Mouse (Mus musculus): ENCODE data around the gene Zfp296. TPM values are rescaled to one million over a fixed set of nuclear protein-coding genes. Genes with fewer than 3 reads are reported as not detected.
A peak's percentile ranks its signal among the peaks of the same experiment; 100 is the strongest.

The Zfp296 gene
- polyA plus RNA-seq, 1 experiment = 7.0 TPM

GRCm38 (mm10) chr7:19573776-19574140 lies 3.3 kb upstream of the Zfp296 start:
- no peak for TF ChIP-seq CTCF (IDR thresholded peaks at IDR 0.05; ENCODE audit: control insufficient read depth, insufficient read depth, insufficient replicate concordance, low read depth, low read length)
- no peak for TF ChIP-seq POLR2A (IDR thresholded peaks at IDR 0.05; ENCODE audit: control insufficient read depth, low read depth, low read length)
- no peaks in the 10 kb centered on the region for H3K27me3 ChIP-seq (ENCODE audit: control insufficient read depth, insufficient read depth, low read length)
- H3K36me3 ChIP-seq (ENCODE audit: control insufficient read depth, insufficient read depth, low read length) = no peaks in the 10 kb centered on the region
- peaks cover 23% of the 10 kb centered on the region for H3K4me1 ChIP-seq (ENCODE audit: control insufficient read depth, insufficient read depth, low read length)
- no peak overlapping the region for H3K27ac ChIP-seq (ENCODE audit: control insufficient read depth, insufficient read depth, low read depth, low read length)
- H3K4me3 ChIP-seq (ENCODE audit: control insufficient read depth, low read depth, low read length) = peak overlapping the region; percentile 94

GRCm38 (mm10) chr7:19575559-19575958 lies 1.5 kb upstream of the Zfp296 start:
- no peak for TF ChIP-seq POLR2A (IDR thresholded peaks at IDR 0.05; ENCODE audit: control insufficient read depth, low read depth, low read length)
- Histone ChIP-seq H3K4me3 (ENCODE audit: control insufficient read depth, low read depth, low read length) (no peak overlapping the region), H3K27ac (ENCODE audit: control insufficient read depth, insufficient read depth, low read depth, low read length) (no peak overlapping the region), H3K4me1 (ENCODE audit: control insufficient read depth, insufficient read depth, low read length) (peaks cover 23% of the 10 kb centered on the region), H3K27me3 (ENCODE audit: control insufficient read depth, insufficient read depth, low read length) (no peaks in the 10 kb centered on the region), H3K36me3 (ENCODE audit: control insufficient read depth, insufficient read depth, low read length) (no peaks in the 10 kb centered on the region)

GRCm38 (mm10) chr7:19577877-19578414 lies 859 bp downstream of the Zfp296 start:
- Histone ChIP-seq H3K27me3 (ENCODE audit: control insufficient read depth, insufficient read depth, low read length) (no peaks in the 10 kb centered on the region), H3K27ac (ENCODE audit: control insufficient read depth, insufficient read depth, low read depth, low read length) (no peak overlapping the region; the same call in 1 of the 2 replicates), H3K4me1 (ENCODE audit: control insufficient read depth, insufficient read depth, low read length) (peaks cover 19% of the 10 kb centered on the region), H3K4me3 (ENCODE audit: control insufficient read depth, low read depth, low read length) (peak overlapping the region; percentile 68), H3K36me3 (ENCODE audit: control insufficient read depth, insufficient read depth, low read length) (no peaks in the 10 kb centered on the region)
- no peak for TF ChIP-seq CTCF (IDR thresholded peaks at IDR 0.05; ENCODE audit: control insufficient read depth, insufficient read depth, insufficient replicate concordance, low read depth, low read length)
- no peak for TF ChIP-seq POLR2A (IDR thresholded peaks at IDR 0.05; ENCODE audit: control insufficient read depth, low read depth, low read length)

DNA sequence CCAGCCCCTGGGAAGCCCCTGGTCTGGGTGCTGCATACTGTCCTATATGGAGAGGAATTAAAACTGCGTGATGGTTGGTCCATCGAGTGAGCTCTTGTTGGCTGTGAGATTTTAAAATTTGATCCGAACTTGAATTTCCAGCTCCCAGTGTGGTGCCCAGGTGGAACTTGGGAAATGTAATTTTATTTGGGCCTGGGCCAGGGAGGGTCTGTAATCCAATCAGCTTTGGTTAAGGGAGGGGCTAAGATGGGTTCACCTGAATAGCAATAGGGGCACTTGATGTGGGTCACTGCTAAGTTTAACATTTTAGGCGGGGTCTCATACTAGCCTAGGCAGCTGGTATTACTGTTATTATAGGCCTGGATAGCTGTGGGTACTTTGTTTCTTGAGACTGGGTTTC lies 1.3 kb downstream of the Zfp296 start:
- no peak overlapping the region for H3K27ac ChIP-seq (ENCODE audit: control insufficient read depth, insufficient read depth, low read depth, low read length)
- H3K4me3 ChIP-seq (ENCODE audit: control insufficient read depth, low read depth, low read length) = peak overlapping the region; percentile 68; the same call in 1 of the 2 replicates
- TF ChIP-seq CTCF (IDR thresholded peaks at IDR 0.05; ENCODE audit: control insufficient read depth, insufficient read depth, insufficient replicate concordance, low read depth, low read length) = no peak
- no peak for TF ChIP-seq POLR2A (IDR thresholded peaks at IDR 0.05; ENCODE audit: control insufficient read depth, low read depth, low read length)
- no peaks in the 10 kb centered on the region for H3K27me3 ChIP-seq (ENCODE audit: control insufficient read depth, insufficient read depth, low read length)
- H3K4me1 ChIP-seq (ENCODE audit: control insufficient read depth, insufficient read depth, low read length) = peaks cover 19% of the 10 kb centered on the region
- H3K36me3 ChIP-seq (ENCODE audit: control insufficient read depth, insufficient read depth, low read length) = no peaks in the 10 kb centered on the region

DNA sequence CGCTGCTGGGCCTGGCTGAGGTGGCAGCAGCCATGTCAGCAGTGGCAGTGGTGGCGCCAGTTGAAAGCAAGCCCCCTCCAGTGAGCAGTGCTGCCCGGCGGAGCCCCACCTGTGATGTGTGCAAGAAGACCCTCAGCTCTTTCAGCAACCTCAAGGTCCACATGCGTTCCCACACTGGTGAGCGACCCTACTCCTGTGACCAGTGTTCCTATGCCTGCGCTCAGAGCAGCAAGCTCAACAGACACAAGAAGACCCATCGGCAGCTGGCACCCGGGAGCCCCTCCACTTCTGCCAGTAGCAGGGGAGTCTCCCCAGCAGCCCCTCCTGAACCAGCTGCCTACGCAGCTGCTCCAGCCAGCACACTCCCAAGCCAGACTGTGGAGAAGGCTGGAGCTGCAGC lies 2.7 kb downstream of the Zfp296 start:
- TF ChIP-seq POLR2A (IDR thresholded peaks at IDR 0.05; ENCODE audit: control insufficient read depth, low read depth, low read length) (no peak), CTCF (IDR thresholded peaks at IDR 0.05; ENCODE audit: control insufficient read depth, insufficient read depth, insufficient replicate concordance, low read depth, low read length) (no peak)

DNA sequence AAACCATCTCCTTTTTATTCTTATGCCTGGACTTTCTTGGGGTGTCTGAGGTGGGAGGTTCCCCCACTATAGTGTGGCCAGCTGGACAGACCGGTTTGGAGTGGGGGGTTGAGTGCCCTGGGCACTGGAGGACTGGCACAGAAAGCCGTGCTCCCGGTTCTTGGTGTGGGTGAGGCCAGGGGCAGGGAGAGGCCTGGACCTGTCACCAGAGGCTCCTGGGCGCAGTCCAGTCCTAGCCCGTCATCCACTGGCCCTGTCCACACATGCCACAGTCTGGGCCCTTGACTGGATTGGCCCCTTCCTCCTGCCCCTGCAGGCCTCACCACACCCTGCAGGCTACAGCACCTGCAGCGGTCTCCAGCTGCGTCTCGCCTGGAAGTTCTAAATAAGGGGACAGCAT lies 3.5 kb downstream of the Zfp296 start:
- no peaks in the 10 kb centered on the region; the same call in 1 of the 2 replicates for H3K36me3 ChIP-seq (ENCODE audit: control insufficient read depth, insufficient read depth, low read length)
- H3K4me1 ChIP-seq (ENCODE audit: control insufficient read depth, insufficient read depth, low read length) = peaks cover 15% of the 10 kb centered on the region
- H3K27ac ChIP-seq (ENCODE audit: control insufficient read depth, insufficient read depth, low read depth, low read length) = no peak overlapping the region
- TF ChIP-seq POLR2A (IDR thresholded peaks at IDR 0.05; ENCODE audit: control insufficient read depth, low read depth, low read length) = no peak
- TF ChIP-seq CTCF (IDR thresholded peaks at IDR 0.05; ENCODE audit: control insufficient read depth, insufficient read depth, insufficient replicate concordance, low read depth, low read length) = no peak
- H3K27me3 ChIP-seq (ENCODE audit: control insufficient read depth, insufficient read depth, low read length) = no peaks in the 10 kb centered on the region
- H3K4me3 ChIP-seq (ENCODE audit: control insufficient read depth, low read depth, low read length) = no peak overlapping the region

More for the DNA sequence above, 2.7 kb downstream of the Zfp296 start:
- Histone ChIP-seq H3K4me3 (ENCODE audit: control insufficient read depth, low read depth, low read length) (no peak overlapping the region), H3K27me3 (ENCODE audit: control insufficient read depth, insufficient read depth, low read length) (no peaks in the 10 kb centered on the region), H3K4me1 (ENCODE audit: control insufficient read depth, insufficient read depth, low read length) (peaks cover 15% of the 10 kb centered on the region), H3K27ac (ENCODE audit: control insufficient read depth, insufficient read depth, low read depth, low read length) (no peak overlapping the region), H3K36me3 (ENCODE audit: control insufficient read depth, insufficient read depth, low read length) (no peaks in the 10 kb centered on the region; the same call in 1 of the 2 replicates)

GRCm38 (mm10) chr7:19586269-19586668 lies 9.2 kb downstream of the Zfp296 start:
- Histone ChIP-seq H3K36me3 (ENCODE audit: control insufficient read depth, insufficient read depth, low read length) (no peaks in the 10 kb centered on the region; the same call in none of the 2 replicates), H3K27ac (ENCODE audit: control insufficient read depth, insufficient read depth, low read depth, low read length) (no peak overlapping the region), H3K4me1 (ENCODE audit: control insufficient read depth, insufficient read depth, low read length) (no peaks in the 10 kb centered on the region; the same call in 1 of the 2 replicates), H3K4me3 (ENCODE audit: control insufficient read depth, low read depth, low read length) (peak overlapping the region; percentile 55), H3K27me3 (ENCODE audit: control insufficient read depth, insufficient read depth, low read length) (no peaks in the 10 kb centered on the region)
- TF ChIP-seq CTCF (IDR thresholded peaks at IDR 0.05; ENCODE audit: control insufficient read depth, insufficient read depth, insufficient replicate concordance, low read depth, low read length) = no peak
- TF ChIP-seq POLR2A (IDR thresholded peaks at IDR 0.05; ENCODE audit: control insufficient read depth, low read depth, low read length) = no peak

Data from testis, adult 2 months (tissue).